Mouse (Mus musculus) ES-Bruce4 (cell line): ENCODE results near the gene Rai1. TPM values are rescaled to one million over a fixed set of nuclear protein-coding genes. Genes with fewer than 3 reads are reported as not detected.
A peak's percentile ranks its signal among the peaks of the same experiment; 100 is the strongest.

Experiments used
- H3K27ac ChIP-seq: 2 replicates; pipeline ENCODE4 v1.5.1; 2012; ENCODE audit warnings: low read length, inconsistent platforms; ENCODE audit not compliant: insufficient read depth
- H3K27me3 ChIP-seq: 2 replicates; pipeline ENCODE4 v1.6.1; 2012; ENCODE audit warnings: mild to moderate bottlenecking, low read length, inconsistent platforms; ENCODE audit not compliant: control insufficient read depth, poor library complexity, insufficient read depth, severe bottlenecking
- H3K36me3 ChIP-seq: 2 replicates; pipeline ENCODE4 v1.6.1; 2012; ENCODE audit warnings: inconsistent platforms, mild to moderate bottlenecking, low read length, moderate library complexity; ENCODE audit not compliant: control insufficient read depth, poor library complexity, insufficient read depth, severe bottlenecking
- H3K4me1 ChIP-seq: one replicate; pipeline ENCODE4 v1.8.1; 2011; ENCODE audit warnings: low read length; ENCODE audit not compliant: control insufficient read depth, insufficient read depth
- H3K4me3 ChIP-seq: 2 replicates; pipeline ENCODE4 v1.5.1; 2011; ENCODE audit warnings: low read depth, mild to moderate bottlenecking, low read length
- H3K9ac ChIP-seq: 2 replicates; pipeline ENCODE4 v1.6.1; 2012; ENCODE audit warnings: low read depth, mild to moderate bottlenecking, inconsistent platforms; ENCODE audit not compliant: poor library complexity, severe bottlenecking
- H3K9me3 ChIP-seq: replicated peaks from 2 replicates; pipeline ENCODE4 v1.6.1; 2012; ENCODE audit warnings: mild to moderate bottlenecking, low read length, inconsistent platforms; ENCODE audit not compliant: control insufficient read depth, poor library complexity, insufficient read depth, severe bottlenecking
- CTCF ChIP-seq: IDR thresholded peaks from one replicate; pipeline ENCODE4 v1.8.1; 2011; ENCODE audit warnings: low read depth, low read length
- EP300 ChIP-seq: IDR thresholded peaks from 2 replicates; pipeline ENCODE4 v1.6.1; 2011; ENCODE audit warnings: low read depth, low read length; ENCODE audit not compliant: insufficient read depth
- POLR2A ChIP-seq: IDR thresholded peaks from one replicate; pipeline ENCODE4 v1.8.1; 2011; ENCODE audit warnings: low read length; ENCODE audit not compliant: insufficient read depth
- polyA plus RNA-seq: library from polyadenylated mRNA; stranded (reverse); fragments of >200 nt; gene quantifications from 2 replicates; pipeline ENCODE4 v1.2.4, GENCODE M21; 2011; ENCODE audit warnings: low read depth; ENCODE audit not compliant: missing spikeins, insufficient read depth, insufficient read length

Rai1 gene
- polyA plus RNA-seq, 1 experiment, result 21.9 TPM

DNA sequence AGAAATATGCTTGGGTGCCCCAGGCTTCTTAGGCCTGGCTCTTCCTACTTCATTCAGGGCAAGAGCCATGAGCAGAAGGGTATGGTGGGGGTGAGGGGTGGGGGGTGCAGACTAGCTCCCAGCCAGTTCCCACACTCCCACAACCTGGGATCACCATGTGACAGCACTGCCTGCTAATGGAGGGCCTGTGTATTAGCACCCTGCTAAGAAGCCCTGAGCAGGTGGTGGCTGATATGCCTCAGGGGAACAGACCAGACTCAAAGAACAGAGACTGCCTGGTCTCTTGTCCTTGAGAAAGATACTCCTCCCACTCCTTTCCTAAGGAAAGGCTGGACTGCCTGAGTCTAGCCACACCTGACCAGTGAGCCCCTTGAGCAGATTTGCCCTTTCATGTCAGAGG is 22.2 kb downstream of the Rai1 start:
- H3K36me3 ChIP-seq, result no peaks in the 10 kb centered on the region
- H3K4me3 ChIP-seq, result no peak overlapping the region
- H3K27ac ChIP-seq, result no peak overlapping the region
- no peak overlapping the region for H3K9ac ChIP-seq
- H3K27me3 ChIP-seq, result no peaks in the 10 kb centered on the region
- TF ChIP-seq CTCF (peak; percentile 17), EP300 (peak; percentile 73), POLR2A (no peak)
- no peaks in the 10 kb centered on the region for H3K9me3 ChIP-seq
- H3K4me1 ChIP-seq, result peaks cover 10% of the 10 kb centered on the region

DNA sequence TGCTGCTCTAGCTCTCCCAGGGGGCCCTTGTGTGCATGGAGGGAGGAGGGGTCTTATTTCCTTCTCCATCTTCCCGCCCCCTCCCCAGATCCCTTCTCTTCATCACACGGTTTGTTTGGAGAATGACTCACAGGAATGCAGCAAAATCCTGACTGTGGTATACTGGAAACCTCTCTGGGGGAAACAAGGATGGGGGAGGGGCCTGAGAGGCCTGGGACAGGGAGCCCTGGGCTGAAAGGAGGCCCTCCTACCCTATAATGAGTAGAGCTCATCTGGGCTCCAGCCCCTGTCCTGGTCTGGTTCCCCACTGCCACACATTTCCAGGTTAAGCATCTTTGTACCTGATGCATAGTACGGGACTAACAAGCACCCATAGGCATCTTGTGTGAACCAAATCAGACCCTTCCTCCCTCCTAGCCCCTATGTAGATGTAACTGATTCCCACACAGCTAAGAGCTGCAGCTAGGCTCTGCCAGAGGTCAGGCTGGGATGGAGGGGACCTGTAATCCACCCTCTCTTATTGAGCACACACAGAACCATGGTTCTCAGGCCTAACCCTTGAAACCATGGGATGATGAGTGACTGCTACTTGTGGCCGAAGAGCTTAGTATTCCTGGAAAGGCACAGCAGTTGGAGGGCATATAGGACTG is 23.2 kb downstream of the Rai1 start:
- no peaks in the 10 kb centered on the region for H3K27me3 ChIP-seq
- TF ChIP-seq CTCF, result no peak
- no peak for TF ChIP-seq POLR2A
- no peak for TF ChIP-seq EP300
- no peak overlapping the region for H3K27ac ChIP-seq
- no peaks in the 10 kb centered on the region for H3K36me3 ChIP-seq
- H3K4me3 ChIP-seq, result no peak overlapping the region
- peaks cover 10% of the 10 kb centered on the region for H3K4me1 ChIP-seq
- H3K9ac ChIP-seq, result no peak overlapping the region
- H3K9me3 ChIP-seq, result no peaks in the 10 kb centered on the region

DNA sequence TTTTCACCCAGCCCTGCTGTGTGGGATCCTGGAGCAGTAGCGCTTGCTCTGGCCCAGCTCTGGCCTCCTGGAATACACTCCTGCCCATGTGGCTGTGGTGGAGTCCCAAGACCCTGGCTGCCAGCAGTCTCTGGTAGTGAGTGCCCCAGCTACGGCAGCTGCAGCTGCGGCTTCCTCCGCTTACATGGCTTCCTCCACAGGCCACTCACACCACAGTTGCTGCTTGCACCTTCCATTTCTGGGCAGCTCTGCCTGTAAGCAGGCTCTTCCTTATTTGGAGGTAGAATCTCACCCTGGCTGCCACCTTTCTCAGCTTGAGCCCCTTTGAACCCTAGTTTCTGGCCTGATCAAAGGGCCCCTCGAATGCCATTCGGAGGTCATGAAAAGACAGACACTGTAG is 25.7 kb downstream of the Rai1 start:
- Histone ChIP-seq H3K27ac (no peak overlapping the region), H3K36me3 (no peaks in the 10 kb centered on the region), H3K27me3 (no peaks in the 10 kb centered on the region), H3K9ac (no peak overlapping the region), H3K4me1 (peaks cover 10% of the 10 kb centered on the region), H3K9me3 (no peaks in the 10 kb centered on the region), H3K4me3 (no peak overlapping the region)
- TF ChIP-seq POLR2A (no peak), EP300 (no peak), CTCF (no peak)

- no peak for TF ChIP-seq POLR2A
- TF ChIP-seq CTCF, result no peak
- no peak for TF ChIP-seq EP300
- H3K27me3 ChIP-seq, result no peaks in the 10 kb centered on the region
- no peaks in the 10 kb centered on the region for H3K36me3 ChIP-seq
- H3K9me3 ChIP-seq, result no peaks in the 10 kb centered on the region
- H3K4me3 ChIP-seq, result no peak overlapping the region
- H3K4me1 ChIP-seq, result peaks cover 8% of the 10 kb centered on the region
- H3K9ac ChIP-seq, result no peak overlapping the region
- no peak overlapping the region for H3K27ac ChIP-seq
These were observed 27.2 kb downstream of the Rai1 start for GRCm38 (mm10) chr11:60132061-60132460.

DNA sequence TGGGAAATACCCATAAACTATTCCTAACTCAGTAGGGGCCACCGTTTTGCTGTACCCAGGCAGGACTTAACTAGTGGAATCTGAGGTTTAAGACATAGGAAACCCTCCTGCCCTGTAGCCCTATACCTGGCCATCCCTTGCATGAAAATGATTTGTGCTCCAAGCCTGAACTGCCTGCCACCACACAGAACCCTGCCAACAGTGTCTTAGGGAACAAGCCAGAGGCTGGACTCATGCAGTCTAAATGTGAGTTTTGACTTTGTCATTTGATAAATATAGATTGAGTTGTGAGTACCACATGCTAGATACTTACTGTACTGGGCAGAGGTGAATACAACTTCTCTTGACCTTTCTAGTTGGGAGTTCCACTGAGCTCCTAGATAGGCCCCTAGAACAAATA is 31.7 kb downstream of the Rai1 start:
- Histone ChIP-seq H3K27ac (no peak overlapping the region), H3K27me3 (no peaks in the 10 kb centered on the region), H3K4me1 (peaks cover 2% of the 10 kb centered on the region), H3K9ac (no peak overlapping the region), H3K9me3 (no peaks in the 10 kb centered on the region), H3K36me3 (no peaks in the 10 kb centered on the region), H3K4me3 (no peak overlapping the region)
- TF ChIP-seq EP300, result no peak
- TF ChIP-seq POLR2A, result no peak
- TF ChIP-seq CTCF, result no peak

GRCm38 (mm10) chr11:60137170-60137569 is 32.4 kb downstream of the Rai1 start:
- Histone ChIP-seq H3K9ac (no peak overlapping the region), H3K9me3 (no peaks in the 10 kb centered on the region), H3K27me3 (no peaks in the 10 kb centered on the region), H3K4me1 (peaks cover 2% of the 10 kb centered on the region), H3K27ac (no peak overlapping the region), H3K4me3 (no peak overlapping the region), H3K36me3 (no peaks in the 10 kb centered on the region)
- peak; percentile 1 for TF ChIP-seq CTCF
- no peak for TF ChIP-seq POLR2A
